In the genomic region with DNA sequence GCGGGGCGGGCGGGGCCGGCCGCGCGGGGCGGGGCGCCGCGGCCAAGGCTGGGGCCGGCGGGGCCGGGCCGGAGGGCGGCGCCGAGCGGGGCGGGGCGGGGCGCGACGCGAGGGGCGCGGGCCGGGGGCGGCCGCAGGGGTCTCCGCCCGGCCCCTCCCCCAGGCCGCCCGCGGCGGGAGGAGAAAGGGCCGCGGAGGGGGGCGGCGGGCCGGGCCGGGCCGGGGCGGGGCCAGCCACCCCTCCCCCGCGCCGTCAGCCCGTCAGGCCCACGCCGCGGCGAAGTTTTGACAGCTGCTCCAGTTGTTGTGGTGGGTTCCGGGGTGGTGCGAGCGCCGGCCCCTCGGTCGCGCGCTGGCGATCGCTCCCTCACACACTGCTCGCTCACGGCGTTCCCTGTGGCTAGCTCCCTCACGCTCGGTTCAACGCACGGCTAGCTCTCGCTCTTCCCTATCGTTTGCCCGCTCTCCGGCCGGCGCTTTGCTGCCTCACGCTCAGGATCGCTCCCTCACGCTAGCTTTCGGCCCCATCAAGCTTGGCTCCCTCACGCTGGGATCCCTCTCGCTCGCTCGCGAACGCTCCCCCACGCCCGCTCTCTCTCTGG, we compare ENCODE assay signal across 8 mouse cellular contexts. TPM values are rescaled to one million over a fixed set of nuclear protein-coding genes. Genes with fewer than 3 reads are reported as not detected.
DNase-seq lines count a peak whose midpoint lies in the region; ATAC-seq and TF ChIP-seq lines count a peak whose summit lies in the region.

No protein-coding gene starts in this region.

- WGBS in forebrain, embryonic 15.5 days, result under 1% methylated on average over 47 of the region's 87 CpGs
- WGBS in hindbrain, embryonic 14.5 days, result 2% methylated on average over 50 of the region's 87 CpGs
- 3% methylated on average over 64 of the region's 87 CpGs for WGBS in liver, adult 2 months
- WGBS in midbrain, postnatal 0 days, result under 1% methylated on average over 35 of the region's 87 CpGs

- H3K27ac ChIP-seq in forebrain, embryonic 15.5 days (replicated peaks), result peak overlapping the region; percentile 99
- H3K27ac ChIP-seq in hindbrain, embryonic 14.5 days, result peak overlapping the region; percentile 100
- peak overlapping the region; percentile 98 for H3K27ac ChIP-seq in liver, adult 2 months (replicated peaks; ENCODE audit: insufficient read depth, low read depth, low read length)
- H3K27ac ChIP-seq in midbrain, postnatal 0 days (ENCODE audit: low read depth, low read length), result peak overlapping the region; percentile 98

- ATAC-seq in forebrain, embryonic 15.5 days (replicated peaks), result peak; percentile 87
- ATAC-seq in hindbrain, embryonic 14.5 days (ENCODE audit: low FRiP score), result peak; percentile 87
- ATAC-seq in midbrain, postnatal 0 days (ENCODE audit: low FRiP score), result peak; percentile 86

- peak overlapping the region; percentile 94 for H3K4me3 ChIP-seq in forebrain, embryonic 15.5 days
- H3K4me3 ChIP-seq in hindbrain, embryonic 14.5 days (replicated peaks; ENCODE audit: low read length), result peak overlapping the region; percentile 91
- H3K4me3 ChIP-seq in liver, adult 2 months (ENCODE audit: insufficient read depth, low read depth, low read length), result peak overlapping the region; percentile 97
- H3K4me3 ChIP-seq in midbrain, postnatal 0 days (ENCODE audit: low read depth, low read length), result peak overlapping the region; percentile 98

- H3K27me3 ChIP-seq in forebrain, embryonic 15.5 days, result no peaks in the 10 kb centered on the region
- no peaks in the 10 kb centered on the region for H3K27me3 ChIP-seq in hindbrain, embryonic 14.5 days (ENCODE audit: control insufficient read depth, insufficient read depth, low read length)
- H3K27me3 ChIP-seq in liver, adult 2 months (ENCODE audit: control insufficient read depth, insufficient read depth, low read length), result no peaks in the 10 kb centered on the region
- H3K27me3 ChIP-seq in midbrain, postnatal 0 days (ENCODE audit: insufficient read depth, low read length), result no peaks in the 10 kb centered on the region

- DNase-seq in embryo, embryonic 10 days (ENCODE audit: low spot score), result peak; percentile 81
- no peak for DNase-seq in embryo, embryonic 9.5 days (ENCODE audit: extremely low spot score)
- DNase-seq in adrenal gland, postnatal 36 days, result peak; percentile 80 to 91
- DNase-seq in hindbrain, embryonic 14.5 days (ENCODE audit: low spot score), result peak; percentile 78
- DNase-seq in liver, adult 2 months (ENCODE audit: extremely low read depth, low read depth, low spot score), result peak; percentile 45
- DNase-seq in midbrain, postnatal 0 days (ENCODE audit: low spot score), result peak; percentile 86
- peak; percentile 67 to 73 for DNase-seq in thymus, adult 18-20 months

- no peak for TF ChIP-seq POLR2A in liver, adult 2 months (IDR thresholded peaks at IDR 0.05; ENCODE audit: extremely low read depth, insufficient read depth, low read length)

- peak overlapping the region; percentile 83 for H3K9ac ChIP-seq in forebrain, embryonic 15.5 days (replicated peaks)
- H3K9ac ChIP-seq in hindbrain, embryonic 14.5 days, result peak overlapping the region; percentile 98
- peak overlapping the region; percentile 98 for H3K9ac ChIP-seq in liver, adult 2 months (ENCODE audit: low read depth, low read length)
- H3K9ac ChIP-seq in midbrain, postnatal 0 days (replicated peaks; ENCODE audit: low read length, poor library complexity, severe bottlenecking), result peak overlapping the region; percentile 92

- H3K4me2 ChIP-seq in forebrain, embryonic 15.5 days (replicated peaks), result peak overlapping the region; percentile 56
- peak overlapping the region; percentile 75 for H3K4me2 ChIP-seq in hindbrain, embryonic 14.5 days (replicated peaks)
- H3K4me2 ChIP-seq in midbrain, postnatal 0 days (ENCODE audit: low read depth, low read length, poor library complexity, severe bottlenecking), result peak overlapping the region; percentile 59

- peaks cover 26% of the 10 kb centered on the region for H3K4me1 ChIP-seq in forebrain, embryonic 15.5 days
- H3K4me1 ChIP-seq in hindbrain, embryonic 14.5 days (replicated peaks; ENCODE audit: control insufficient read depth, insufficient read depth, low read length), result peaks cover 19% of the 10 kb centered on the region
- peaks cover 6% of the 10 kb centered on the region; the same call in 1 of the 2 replicates for H3K4me1 ChIP-seq in liver, adult 2 months (ENCODE audit: control insufficient read depth, insufficient read depth, low read length)
- 0 out of 2 replicates have a peak, but pooled peaks cover 3% of the 10 kb centered on the region for H3K4me1 ChIP-seq in midbrain, postnatal 0 days (ENCODE audit: insufficient read depth, low read length)

- TF ChIP-seq CTCF in liver, adult 2 months (IDR thresholded peaks at IDR 0.05; ENCODE audit: low read depth, low read length), result no peak
- no peak for TF ChIP-seq CTCF in midbrain, postnatal 0 days (IDR thresholded peaks at IDR 0.05)

- no peaks in the 10 kb centered on the region for H3K9me3 ChIP-seq in forebrain, embryonic 15.5 days
- H3K9me3 ChIP-seq in hindbrain, embryonic 14.5 days (ENCODE audit: control insufficient read depth, low read length), result no peaks in the 10 kb centered on the region
- H3K9me3 ChIP-seq in midbrain, postnatal 0 days (ENCODE audit: low read length), result no peaks in the 10 kb centered on the region

- H3K36me3 ChIP-seq in forebrain, embryonic 15.5 days, result no peaks in the 10 kb centered on the region
- H3K36me3 ChIP-seq in hindbrain, embryonic 14.5 days (replicated peaks; ENCODE audit: control insufficient read depth, insufficient read depth), result no peaks in the 10 kb centered on the region
- H3K36me3 ChIP-seq in liver, adult 2 months (ENCODE audit: control insufficient read depth, insufficient read depth, low read length), result peaks cover 4% of the 10 kb centered on the region; the same call in 1 of the 2 replicates
- no peaks in the 10 kb centered on the region for H3K36me3 ChIP-seq in midbrain, postnatal 0 days (ENCODE audit: insufficient read depth, low read length)

- H3K79me2 ChIP-seq in liver, adult 2 months (ENCODE audit: control insufficient read depth, insufficient read depth, low read length), result peaks cover 8% of the 10 kb centered on the region; the same call in 1 of the 2 replicates

RNA-seq across cellular contexts. Expression of a gene that starts 0.3 kb away (rescaled TPM):
- 10 to 100 TPM; 59.1 to 62.6 TPM for total RNA-seq in adrenal gland, postnatal 36 days (2021)
- polyA plus RNA-seq in forebrain, embryonic 15.5 days (2015; fragmentation: Nextera tagmentation; extraction: Ambion mirVana), result 25.6 and 26.5 TPM in 2 replicates
- 23.6 and 26.8 TPM in 2 replicates for polyA plus RNA-seq in hindbrain, embryonic 14.5 days (2014; fragmentation: Nextera tagmentation; extraction: Ambion mirVana)
- total RNA-seq in liver, adult 2 months (2014; rRNA removed), result 20.1 and 23.4 TPM in 2 replicates
- 4.4 and 5.1 TPM in 2 replicates for polyA plus RNA-seq in liver, adult 2 months (2012; rRNA removed)
- total RNA-seq in midbrain, postnatal 0 days (2014; rRNA removed), result 49.4 and 61.4 TPM in 2 replicates
- 7.9 and 11.6 TPM in 2 replicates for polyA plus RNA-seq in midbrain, postnatal 0 days (2015; fragmentation: Nextera tagmentation; extraction: Ambion mirVana)

RNA-seq across cellular contexts. Expression of a gene that starts 16.9 kb away (rescaled TPM):
- under 1 TPM in 1 of 2 experiments, not detected in 1; 0.17 TPM for total RNA-seq in adrenal gland, postnatal 36 days (2021)
- 0.31 TPM in 1 of 2 replicates, not detected in the other for polyA plus RNA-seq in forebrain, embryonic 15.5 days (2015; fragmentation: Nextera tagmentation; extraction: Ambion mirVana)
- polyA plus RNA-seq in hindbrain, embryonic 14.5 days (2014; fragmentation: Nextera tagmentation; extraction: Ambion mirVana), result not detected in 2 replicates
- total RNA-seq in liver, adult 2 months (2014; rRNA removed), result not detected in 2 replicates
- not detected in 2 replicates for polyA plus RNA-seq in liver, adult 2 months (2012; rRNA removed)
- total RNA-seq in midbrain, postnatal 0 days (2014; rRNA removed), result not detected in 2 replicates
- polyA plus RNA-seq in midbrain, postnatal 0 days (2015; fragmentation: Nextera tagmentation; extraction: Ambion mirVana), result not detected in 2 replicates
